Mouse (Mus musculus) spleen, postnatal 36 days (tissue): ENCODE data around the gene 2610008E11Rik.
A peak's percentile ranks its signal among the peaks of the same experiment; 100 is the strongest.
"Not testable (repeated sequence)": the region's sequence is repeated elsewhere in the genome, so short reads cannot be mapped to it uniquely, and the experiment has no call there.

Experiments
- DNase-seq, 2 experiments: peaks; one replicate each; pipeline ENCODE4 v3.0.0; 2022; ENCODE audit warnings: low spot score in 2 of 2, mixed read lengths in 1 of 2

The 2610008E11Rik gene

DNA sequence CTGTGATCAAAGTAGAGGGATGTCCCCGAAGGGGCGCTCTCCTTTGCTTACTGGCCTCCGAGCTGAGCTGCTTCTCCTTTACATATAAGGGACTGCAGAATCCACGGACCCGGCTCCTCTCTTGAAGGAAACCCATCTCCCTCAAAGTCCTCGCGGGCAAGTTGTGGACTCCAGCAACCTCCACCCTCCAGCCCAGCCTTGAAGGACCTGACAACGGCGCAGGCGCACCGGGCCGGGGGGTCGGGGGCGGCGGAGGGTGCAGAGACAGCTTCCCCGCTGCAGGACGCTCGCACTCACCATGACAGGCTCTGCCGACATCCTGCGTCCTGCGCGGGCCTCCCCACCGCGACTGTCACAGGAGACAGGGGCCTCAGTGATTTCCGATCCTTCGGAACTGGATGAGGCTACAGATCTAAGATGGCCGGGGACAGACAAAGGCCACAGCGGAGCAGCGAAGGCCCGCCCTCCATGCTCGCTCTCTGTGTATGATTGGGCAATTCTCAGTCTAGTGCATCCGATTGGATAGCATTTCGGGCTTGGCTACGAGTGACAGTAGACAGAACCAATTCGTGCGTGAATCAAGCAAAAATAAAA lies at the start of gene 2610008E11Rik:
Gene 2610008E11Rik (minus strand): TSS at position 440 of the 594 bp plus-strand sequence.
- peak; percentile 89 to 92 for DNase-seq

DNA sequence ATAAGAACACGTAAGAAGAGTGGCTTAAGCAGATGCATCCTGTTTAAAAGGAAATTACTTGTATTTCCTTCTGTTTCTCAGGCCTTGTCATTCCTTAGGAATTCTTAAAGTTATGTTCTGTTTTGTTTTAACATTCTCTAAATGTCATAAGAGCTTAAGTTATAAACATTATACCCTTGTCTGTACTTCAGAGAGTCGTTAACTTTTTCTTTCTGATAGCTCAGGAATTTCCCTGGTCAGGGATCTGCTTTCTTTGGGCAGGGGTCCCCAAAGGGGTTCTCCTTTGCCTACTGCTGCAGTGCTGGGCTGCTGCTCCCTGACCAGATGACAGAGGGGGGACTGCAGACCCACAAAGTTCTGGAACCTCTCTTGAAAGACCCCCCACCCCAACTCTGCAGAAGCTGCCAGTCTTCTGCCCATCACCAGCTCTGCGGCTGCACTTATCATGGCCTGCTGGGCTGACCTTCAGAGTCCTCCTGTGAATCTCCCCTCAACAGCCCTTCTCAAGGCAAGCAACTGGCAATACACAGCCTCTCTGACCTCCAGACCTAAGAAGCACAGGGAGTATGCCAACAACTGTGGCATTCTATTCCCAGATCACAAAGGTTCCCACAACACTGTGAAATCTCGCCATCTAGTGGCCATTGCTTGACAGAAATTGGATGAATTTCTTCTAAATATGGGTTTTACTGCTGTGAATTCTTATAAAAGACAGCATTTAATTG lies 18.9 kb upstream of the 2610008E11Rik start:
- peak; percentile 2 to 9 for DNase-seq

DNA sequence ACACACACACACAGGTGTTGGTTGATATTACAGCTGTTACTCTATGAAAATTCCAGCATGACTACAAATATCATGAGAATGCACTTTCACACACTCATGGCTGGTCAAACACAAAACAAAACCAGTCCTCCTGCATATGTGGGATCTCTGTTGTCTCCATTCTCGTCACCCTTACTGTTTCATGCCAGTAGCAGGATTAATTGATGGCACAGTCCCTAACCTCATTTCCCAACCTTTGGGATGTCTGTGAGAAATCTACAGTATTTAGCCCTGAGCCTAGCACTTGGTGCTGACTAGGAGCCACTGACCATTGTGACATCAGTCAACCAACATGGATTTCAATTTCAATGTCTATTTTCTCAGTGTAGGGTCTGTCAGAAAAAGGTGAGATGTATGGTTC lies 17.7 kb upstream of the 2610008E11Rik start:
- no peak for DNase-seq

DNA sequence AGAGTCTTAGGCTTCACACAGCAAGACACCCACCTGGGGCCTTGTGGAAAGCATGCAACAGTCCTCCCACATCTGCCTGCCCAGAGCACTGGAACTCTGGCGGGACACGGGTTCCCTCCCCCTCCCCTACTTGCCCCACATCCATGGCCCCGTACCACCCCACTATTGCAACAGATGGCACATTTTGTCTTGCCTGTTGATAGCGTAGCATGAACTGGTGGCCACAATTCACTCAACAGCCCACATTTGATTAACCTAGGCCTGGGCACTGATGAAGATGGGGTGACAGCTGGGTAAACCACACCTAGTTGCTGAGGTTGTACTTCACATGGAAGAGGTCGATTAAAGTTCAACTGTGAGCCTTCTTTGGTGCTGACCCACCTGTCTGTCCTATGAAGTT lies 13.1 kb upstream of the 2610008E11Rik start:
- DNase-seq, result no peak

DNA sequence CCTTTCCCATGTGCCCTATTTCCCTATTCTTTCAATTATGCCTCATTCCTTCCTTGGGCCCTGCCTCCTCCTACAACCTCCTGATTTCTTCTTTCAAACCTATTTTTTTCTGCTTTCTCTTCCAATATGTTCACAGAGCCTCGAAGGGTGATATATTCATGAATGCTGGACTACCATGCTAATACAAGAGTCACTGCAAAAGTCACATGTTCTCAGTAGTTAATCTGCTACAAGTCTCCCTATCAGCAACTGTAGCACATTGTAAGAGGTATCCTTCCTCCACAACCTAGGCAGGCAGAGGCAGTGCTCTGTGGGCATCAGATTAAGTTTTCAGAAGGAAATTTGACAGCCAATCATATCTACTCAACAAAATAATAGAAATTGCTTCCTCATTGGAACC lies 11.8 kb upstream of the 2610008E11Rik start:
- no peak for DNase-seq

DNA sequence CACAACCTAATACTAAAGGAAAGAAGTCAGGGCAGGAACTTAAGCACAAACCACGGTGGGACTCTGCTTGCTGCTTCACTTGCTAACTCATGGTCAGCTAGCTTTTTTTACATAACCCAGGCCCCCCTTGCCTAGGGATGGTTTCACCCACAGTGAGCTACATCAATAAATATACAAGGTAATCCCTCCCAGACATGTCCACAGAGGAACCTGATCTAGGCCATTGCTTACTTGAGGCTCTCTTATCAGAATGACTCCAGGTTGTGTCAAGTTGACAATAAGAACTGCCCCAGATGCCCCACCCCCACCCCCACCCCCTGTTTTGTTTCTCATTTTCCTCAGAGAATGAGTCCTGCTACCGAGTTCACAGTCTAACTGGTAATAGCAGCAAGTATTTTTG lies 10.1 kb upstream of the 2610008E11Rik start:
- DNase-seq, result no peak

DNA sequence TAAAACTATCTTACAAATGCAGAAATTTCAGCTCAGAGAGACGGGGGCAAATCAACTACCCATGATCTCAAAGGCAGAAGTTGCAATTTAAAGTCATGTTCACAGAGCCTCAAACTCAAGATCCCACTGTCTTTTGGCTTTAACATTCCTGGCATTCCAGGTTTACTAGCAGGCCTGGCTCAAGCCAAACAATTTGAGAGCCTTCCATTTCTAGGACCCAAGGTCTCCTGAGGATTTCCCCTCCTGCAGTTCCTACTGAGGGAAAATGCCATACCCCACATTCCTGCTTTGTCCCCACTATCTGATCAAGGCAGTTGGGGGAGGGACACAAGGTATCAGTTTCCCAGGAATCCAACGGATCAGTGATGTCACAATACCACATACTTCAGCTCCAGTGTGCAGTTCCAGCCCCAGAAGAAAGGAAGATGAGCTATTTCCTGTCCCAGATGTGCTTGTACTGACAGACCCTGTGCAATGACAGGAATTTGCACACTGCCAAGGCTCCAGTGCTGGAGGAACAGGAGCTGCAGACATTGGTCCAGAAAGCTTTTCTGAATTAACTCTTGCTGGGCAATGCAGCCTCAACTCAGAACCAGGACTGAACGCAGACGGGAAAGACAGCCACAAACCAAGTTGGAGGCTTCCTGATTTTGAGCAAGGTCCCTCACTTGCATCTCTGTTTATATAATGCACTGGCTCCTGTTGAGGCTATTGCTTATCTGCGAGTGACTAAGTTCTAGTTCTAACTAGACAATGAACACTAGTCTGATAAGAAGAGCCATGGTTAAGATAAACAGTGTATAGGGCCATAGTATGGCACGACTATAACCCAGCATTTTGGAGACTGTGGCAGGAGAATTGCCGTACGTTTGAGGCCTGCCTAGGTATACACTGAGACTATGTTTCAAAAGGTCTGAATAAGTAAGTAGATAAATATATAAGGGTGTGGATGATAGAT lies 9.2 kb upstream of the 2610008E11Rik start:
- no peak for DNase-seq

DNA sequence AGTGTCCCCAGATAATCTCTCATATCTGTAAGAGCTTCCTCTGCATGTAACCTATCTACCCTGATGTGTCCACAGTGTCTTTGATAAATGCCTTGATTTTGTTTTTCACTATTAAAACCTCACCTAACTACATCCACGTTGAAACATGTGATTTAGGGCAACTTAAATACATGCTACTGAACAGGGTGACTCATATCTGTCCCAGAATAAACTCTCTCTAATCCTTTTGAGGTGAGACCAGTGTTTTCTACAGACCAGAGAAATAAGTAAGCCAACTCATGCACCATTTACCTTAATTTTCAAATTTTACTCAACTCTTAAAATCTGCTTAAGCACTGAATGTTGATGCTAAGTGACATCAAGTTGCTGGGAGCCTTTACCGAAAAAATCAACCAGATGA lies 694 bp downstream of the 2610008E11Rik start:
- DNase-seq, result no peak

DNA sequence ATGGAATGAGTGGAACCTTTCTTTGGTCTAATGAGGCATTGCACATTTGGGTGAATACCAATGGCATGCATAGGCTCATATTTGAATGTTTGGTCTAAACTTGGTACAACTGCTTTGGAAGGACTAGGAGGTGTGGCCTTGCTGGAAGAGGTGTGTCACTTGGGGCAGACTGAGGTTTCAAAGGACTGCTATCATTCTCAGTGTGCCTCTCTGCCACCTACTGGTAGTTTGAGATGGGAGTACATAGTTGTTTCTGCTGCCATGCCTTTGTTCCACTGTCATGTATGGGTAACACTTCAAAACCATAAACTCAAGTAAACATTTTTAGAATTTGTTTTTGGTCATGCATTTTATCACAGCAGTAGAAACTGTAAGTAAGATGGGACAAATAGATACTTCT lies 5.7 kb downstream of the 2610008E11Rik start:
- no peak for DNase-seq

DNA sequence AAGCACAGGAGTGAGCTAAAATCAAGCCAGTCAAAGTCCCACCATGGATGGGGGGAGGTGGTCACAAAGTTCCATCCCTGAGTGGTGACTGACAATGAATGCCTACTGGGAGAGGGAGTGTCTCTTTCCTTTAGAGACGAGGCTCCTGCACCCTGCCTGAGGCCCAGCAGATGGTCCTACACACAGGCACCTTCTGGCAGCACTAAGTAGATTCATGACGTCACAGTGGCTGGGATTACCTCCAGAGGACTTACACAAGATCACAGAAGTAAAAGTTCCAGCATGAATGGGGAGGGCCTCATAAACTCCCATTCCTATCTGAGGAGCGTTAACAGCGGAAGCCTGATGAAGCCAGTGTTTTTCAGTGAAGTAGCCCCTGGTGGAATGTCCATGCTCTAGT lies 8.4 kb downstream of the 2610008E11Rik start:
- no peak for DNase-seq

DNA sequence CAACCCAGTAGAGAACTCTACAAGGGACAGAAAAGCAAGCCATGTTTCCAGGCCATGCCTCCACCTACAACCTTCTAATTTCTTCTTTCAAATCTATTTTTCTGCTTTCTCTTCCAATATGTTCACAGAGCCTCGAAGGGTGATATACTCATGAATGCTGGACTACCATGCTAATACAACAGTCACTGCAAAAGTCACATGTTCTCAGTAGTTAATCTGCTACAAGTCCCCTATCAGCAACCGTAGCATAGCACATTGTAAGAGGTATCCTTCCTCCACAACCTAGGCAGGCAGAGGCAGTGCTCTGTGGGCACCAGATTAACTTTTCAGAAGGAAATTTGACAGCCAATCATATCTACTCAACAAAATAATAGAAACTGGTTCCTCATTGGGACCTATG lies 10.8 kb downstream of the 2610008E11Rik start:
- no peak for DNase-seq

DNA sequence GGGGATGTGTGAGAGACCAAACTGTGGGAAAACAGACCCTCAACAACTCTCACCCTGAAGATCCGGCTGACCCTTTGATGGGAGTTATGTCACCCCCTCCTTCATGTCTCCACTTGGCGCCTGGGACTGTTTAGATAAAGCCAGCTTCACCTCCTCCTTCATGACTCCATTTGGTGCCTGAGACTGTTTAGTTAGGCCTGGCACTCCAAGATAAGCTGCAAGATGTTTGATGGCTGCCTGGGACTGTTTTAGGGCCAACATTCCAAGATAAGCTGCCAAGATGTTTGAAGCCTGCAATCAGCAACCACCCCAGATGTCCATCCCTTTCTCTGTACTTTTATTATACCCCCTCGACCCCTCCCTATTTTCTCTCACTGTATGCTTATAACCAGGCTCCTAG lies 40.0 kb downstream of the 2610008E11Rik start:
- not testable (repeated sequence) for DNase-seq

DNA sequence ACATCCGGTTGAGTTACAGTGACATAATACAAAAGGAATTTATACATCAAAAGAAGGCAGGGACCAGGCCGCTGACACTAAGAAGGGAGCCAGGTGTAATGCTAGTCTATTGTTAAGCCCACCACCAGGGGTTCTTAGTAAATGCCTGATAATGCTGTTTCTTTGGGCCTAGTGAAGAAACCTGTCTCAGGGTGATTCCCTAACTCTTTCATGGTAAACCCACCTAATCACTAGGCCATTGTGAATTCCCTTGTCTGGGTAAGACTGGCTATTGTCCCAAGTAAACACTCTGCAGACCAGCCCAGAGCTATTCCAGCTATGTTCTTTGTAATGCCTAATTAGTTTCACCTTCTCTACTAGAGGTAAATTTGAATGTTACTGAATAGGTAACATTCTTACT lies 54.9 kb downstream of the 2610008E11Rik start:
- DNase-seq, result not testable (repeated sequence)

DNA sequence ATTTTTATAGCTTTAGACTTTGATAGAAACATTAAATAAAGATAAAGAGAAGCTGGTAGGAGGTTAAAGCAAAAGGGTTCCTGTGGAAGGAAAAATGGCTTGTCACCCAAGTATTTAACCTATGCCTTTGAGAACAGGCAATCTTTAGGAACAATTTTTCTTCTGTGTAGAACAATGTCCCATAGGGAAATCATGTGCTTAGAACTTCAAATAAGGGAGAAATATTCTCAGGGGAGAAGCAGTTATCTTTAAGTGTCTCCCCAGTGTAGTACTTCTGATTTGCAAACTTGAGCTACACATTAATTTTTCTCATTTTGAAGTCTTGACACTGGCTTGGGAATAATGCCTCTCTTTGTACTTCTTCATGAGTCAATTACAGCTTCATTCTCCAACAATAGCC lies 69.0 kb downstream of the 2610008E11Rik start, which contains the start of gene Olfr57:
Gene Olfr57 (plus strand): TSS at position 301 of the 400 bp plus-strand sequence.
- DNase-seq, result no peak
